Mouse (Mus musculus) heart, adult 18-20 months (tissue): Measurements from ENCODE around the gene Ankef1. TPM values are rescaled to one million over a fixed set of nuclear protein-coding genes. Genes with fewer than 3 reads are reported as not detected.
A peak's percentile ranks its signal among the peaks of the same experiment; 100 is the strongest.

Experiments used
- DNase-seq, 2 experiments: peaks; one replicate each; pipeline ENCODE4 v3.0.0; 2021 to 2022; ENCODE audit warnings: mixed read lengths in 1 of 2
- total RNA-seq, 2 experiments: library from RNA; stranded (reverse); gene quantifications; 2 replicates each; pipeline ENCODE4 v1.2.3; 2021

Gene Ankef1
- total RNA-seq, 2 experiments from 2014 or later, result 0.92 to 2.3 TPM

- peak in 1 of 2 experiments; percentile 23 for DNase-seq
These were observed 99.0 kb downstream of the Ankef1 start for GRCm38 (mm10) chr2:136600651-136601170.

GRCm38 (mm10) chr2:136601206-136601605, 99.5 kb downstream of the Ankef1 start:
- DNase-seq, result no peak

Other genes starting within 250 kb of the Ankef1 start
- under 1 TPM; 0.23 to 0.45 TPM for gene Pak7, start 113.9 kb upstream of the Ankef1 start, total RNA-seq
- gene Snap25, start 211.5 kb downstream of the Ankef1 start, total RNA-seq, result under 1 TPM in 1 of 2 experiments, not detected in 1; 0.12 TPM